Mouse (Mus musculus) MEL (cell line): ENCODE measurements at regions not wholly inside any gene's neighbourhood (a gene's known extent, or its start where the extent isn't known, plus 50 kb on each side); places are given as distances from the start of the nearest gene placed in this dataset.

ENCODE experiments used
- CHD1 ChIP-seq: IDR thresholded peaks from 2 replicates; pipeline ENCODE4 v1.6.1; 2012; ENCODE audit warnings: low read depth, mild to moderate bottlenecking, inconsistent platforms, low read length, improper control_type of control experiment
- CHD2 ChIP-seq: IDR thresholded peaks from 2 replicates; pipeline ENCODE4 v1.6.1; 2011; ENCODE audit warnings: low read length, improper control_type of control experiment
- CTCF ChIP-seq, 3 experiments: IDR thresholded peaks in 2 of 3; conservative IDR thresholded peaks in 1 of 3; 2 replicates each; pipeline ENCODE4 v1.5.1; 2011 to 2012; ENCODE audit warnings: low read length in 3 of 3, low read depth in 2 of 3, mild to moderate bottlenecking in 2 of 3, improper control_type of control experiment in 1 of 3, inconsistent platforms in 1 of 3, mixed read lengths in 1 of 3, moderate library complexity in 1 of 3; ENCODE audit not compliant: control insufficient read depth in 1 of 3, insufficient read depth in 1 of 3, poor library complexity in 1 of 3, severe bottlenecking in 1 of 3
- ELF1 ChIP-seq: IDR thresholded peaks from 2 replicates; pipeline ENCODE4 v1.6.1; 2014; ENCODE audit warnings: low read depth, mild to moderate bottlenecking, inconsistent platforms, low read length, improper control_type of control experiment, moderate library complexity
- EP300 ChIP-seq, 2 experiments: IDR thresholded peaks; 2 replicates each; pipeline ENCODE4 v1.6.1; 2011; ENCODE audit warnings: improper control_type of control experiment in 2 of 2, low read length in 2 of 2, low read depth in 1 of 2, mild to moderate bottlenecking in 1 of 2
- GABPA ChIP-seq: IDR thresholded peaks from 2 replicates; pipeline ENCODE4 v1.6.1; 2012; ENCODE audit warnings: low read depth, mild to moderate bottlenecking, inconsistent platforms, low read length, improper control_type of control experiment, moderate library complexity
- GATA1 ChIP-seq: IDR thresholded peaks from 2 replicates; pipeline ENCODE4 v1.6.1; 2011; ENCODE audit warnings: low read depth, low read length, improper control_type of control experiment
- MAZ ChIP-seq: IDR thresholded peaks from 2 replicates; pipeline ENCODE4 v1.6.1; 2012; ENCODE audit warnings: low read depth, mild to moderate bottlenecking, inconsistent platforms, low read length, improper control_type of control experiment
- MXI1 ChIP-seq: IDR thresholded peaks from 2 replicates; pipeline ENCODE4 v1.6.1; 2011; ENCODE audit warnings: mild to moderate bottlenecking, low read depth, low read length, improper control_type of control experiment
- POLR2A ChIP-seq, 2 experiments: IDR thresholded peaks; 2 replicates each; pipeline ENCODE4 v1.6.1; 2011 to 2012; ENCODE audit warnings: low read length in 2 of 2, mild to moderate bottlenecking in 2 of 2, control low read depth in 1 of 2, improper control_type of control experiment in 1 of 2, low read depth in 1 of 2, moderate library complexity in 1 of 2; ENCODE audit not compliant: control insufficient read depth in 1 of 2, insufficient read depth in 1 of 2, poor library complexity in 1 of 2
- RAD21 ChIP-seq: IDR thresholded peaks from 2 replicates; pipeline ENCODE4 v1.6.1; 2011; ENCODE audit warnings: mild to moderate bottlenecking, low read depth, low read length, improper control_type of control experiment
- SIN3A ChIP-seq: IDR thresholded peaks from 2 replicates; pipeline ENCODE4 v1.6.1; 2012; ENCODE audit warnings: low read length, improper control_type of control experiment, inconsistent platforms
- TCF12 ChIP-seq: IDR thresholded peaks from 2 replicates; pipeline ENCODE4 v1.6.1; 2014; ENCODE audit warnings: low read depth, mild to moderate bottlenecking, inconsistent platforms, low read length, improper control_type of control experiment, moderate library complexity
- ZNF384 ChIP-seq: IDR thresholded peaks from 2 replicates; pipeline ENCODE4 v1.6.1; 2012; ENCODE audit warnings: low read depth, mild to moderate bottlenecking, inconsistent platforms, low read length, improper control_type of control experiment

DNA sequence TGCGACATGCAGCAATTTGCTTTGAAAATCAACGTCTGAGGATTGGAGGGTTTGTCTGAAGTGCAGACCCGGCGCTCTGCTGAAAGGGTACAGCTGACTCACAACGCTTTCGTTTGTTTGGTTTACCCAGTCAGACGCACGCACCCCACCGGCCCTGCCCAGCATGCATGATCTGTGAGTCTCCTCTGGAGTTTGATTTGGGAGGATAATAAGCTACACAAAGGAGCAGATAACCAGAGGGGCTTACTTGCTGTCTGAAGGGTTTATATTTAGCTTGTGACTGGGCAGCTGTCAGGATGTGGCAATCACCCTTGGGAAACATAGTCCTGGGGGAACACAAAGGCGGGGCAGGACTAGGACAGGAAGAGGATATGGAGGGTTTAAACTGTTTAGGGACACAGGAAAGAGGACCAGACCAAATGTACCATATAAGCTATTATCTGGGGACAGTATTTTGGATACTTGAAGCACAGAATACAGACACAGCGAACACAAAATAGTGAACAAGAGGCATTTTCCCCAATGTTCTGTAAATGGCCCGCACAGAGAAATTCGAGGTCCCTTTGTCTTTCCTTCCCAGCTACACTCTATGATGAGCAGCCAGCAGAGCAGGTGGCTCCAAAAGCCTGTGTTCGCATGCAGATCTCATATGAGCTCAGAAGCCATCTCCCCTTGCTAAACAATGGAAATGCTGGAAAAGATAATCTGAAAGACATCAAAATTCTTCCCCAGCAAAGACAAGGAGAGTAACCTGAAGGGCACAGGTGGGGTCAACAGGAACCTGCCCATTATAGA lies 81.1 kb downstream of the Pttg1 start:
- no peak for TF ChIP-seq EP300 (IDR thresholded peaks at IDR 0.05; ENCODE audit: low read depth in 1 of 2, low read length in 2 of 2)
- no peak for TF ChIP-seq GATA1
- no peak for TF ChIP-seq POLR2A (IDR thresholded peaks at IDR 0.05; ENCODE audit: control insufficient read depth in 1 of 2, insufficient read depth in 1 of 2, low read depth in 1 of 2, low read length in 2 of 2, poor library complexity in 1 of 2)
- no peak for TF ChIP-seq CHD2
- TF ChIP-seq CTCF (IDR thresholded peaks at IDR 0.05 in 2 of 3, conservative IDR thresholded peaks at IDR 0.05 in 1 of 3; ENCODE audit: control insufficient read depth in 1 of 3, insufficient read depth in 1 of 3, low read depth in 2 of 3, low read length in 3 of 3, poor library complexity in 1 of 3, severe bottlenecking in 1 of 3), result no peak
- no peak for TF ChIP-seq TCF12
- TF ChIP-seq ELF1, result no peak
- no peak for TF ChIP-seq GABPA
- TF ChIP-seq CHD1, result no peak
- TF ChIP-seq ZNF384, result no peak
- TF ChIP-seq RAD21, result no peak
- TF ChIP-seq MAZ, result no peak
- no peak for TF ChIP-seq MXI1
- no peak for TF ChIP-seq SIN3A
